Mouse (Mus musculus): ENCODE measurements around the gene Mylk4. TPM values are rescaled to one million over a fixed set of nuclear protein-coding genes. Genes with fewer than 3 reads are reported as not detected.

Gene Mylk4
- polyA plus RNA-seq, 1 experiment from 2014 or later = 2.3 TPM

GRCm38 (mm10) chr13:32783055-32783454, 699 bp downstream of the Mylk4 start:
- DNase-seq (ENCODE audit: low spot score) (no peak), ATAC-seq (ENCODE audit: insufficient read depth, low FRiP score, low TSS enrichment) (no peak)
- no peak overlapping the region for H3K4me2 ChIP-seq (ENCODE audit: low read depth)
- WGBS = 70% methylated on average over 5 of the region's 5 CpGs
- H3K9me3 ChIP-seq (ENCODE audit: control insufficient read depth, low read length) = no peaks in the 10 kb centered on the region
- H3K36me3 ChIP-seq (ENCODE audit: control insufficient read depth, insufficient read depth, low read length) = no peaks in the 10 kb centered on the region
- no peak overlapping the region for H3K27ac ChIP-seq (ENCODE audit: low read depth, low read length)
- H3K9ac ChIP-seq (ENCODE audit: low read length) = no peak overlapping the region
- no peak overlapping the region for H3K4me3 ChIP-seq (ENCODE audit: low read depth, low read length)
- no peaks in the 10 kb centered on the region for H3K27me3 ChIP-seq (ENCODE audit: control insufficient read depth, insufficient read depth, low read length)
- H3K4me1 ChIP-seq (ENCODE audit: control insufficient read depth, insufficient read depth, low read length) = no peaks in the 10 kb centered on the region

- H3K9ac ChIP-seq (ENCODE audit: low read length) = no peak overlapping the region
- no peaks in the 10 kb centered on the region for H3K4me1 ChIP-seq (ENCODE audit: control insufficient read depth, insufficient read depth, low read length)
- WGBS = 68% methylated on average over 3 of the region's 3 CpGs
- H3K4me2 ChIP-seq (ENCODE audit: low read depth) = no peak overlapping the region
- no peak overlapping the region for H3K4me3 ChIP-seq (ENCODE audit: low read depth, low read length)
- DNase-seq (ENCODE audit: low spot score) (no peak), ATAC-seq (ENCODE audit: insufficient read depth, low FRiP score, low TSS enrichment) (no peak)
- H3K9me3 ChIP-seq (ENCODE audit: control insufficient read depth, low read length) = no peaks in the 10 kb centered on the region
- no peaks in the 10 kb centered on the region for H3K36me3 ChIP-seq (ENCODE audit: control insufficient read depth, insufficient read depth, low read length)
- H3K27ac ChIP-seq (ENCODE audit: low read depth, low read length) = no peak overlapping the region
- no peaks in the 10 kb centered on the region for H3K27me3 ChIP-seq (ENCODE audit: control insufficient read depth, insufficient read depth, low read length)
Measured at GRCm38 (mm10) chr13:32778861-32779260, 4.9 kb downstream of the Mylk4 start.

- no peaks in the 10 kb centered on the region for H3K27me3 ChIP-seq (ENCODE audit: control insufficient read depth, insufficient read depth, low read length)
- H3K36me3 ChIP-seq (ENCODE audit: control insufficient read depth, insufficient read depth, low read length) = no peaks in the 10 kb centered on the region
- no peaks in the 10 kb centered on the region for H3K4me1 ChIP-seq (ENCODE audit: control insufficient read depth, insufficient read depth, low read length)
- no peak overlapping the region for H3K9ac ChIP-seq (ENCODE audit: low read length)
- ATAC-seq (ENCODE audit: insufficient read depth, low FRiP score, low TSS enrichment) (no peak), DNase-seq (ENCODE audit: low spot score) (no peak)
- WGBS = 88% methylated on average over 10 of the region's 10 CpGs
- no peak overlapping the region for H3K27ac ChIP-seq (ENCODE audit: low read depth, low read length)
- no peaks in the 10 kb centered on the region for H3K9me3 ChIP-seq (ENCODE audit: control insufficient read depth, low read length)
- no peak overlapping the region for H3K4me2 ChIP-seq (ENCODE audit: low read depth)
- H3K4me3 ChIP-seq (ENCODE audit: low read depth, low read length) = no peak overlapping the region
Measured at GRCm38 (mm10) chr13:32776350-32776749, 7.4 kb downstream of the Mylk4 start.

DNA sequence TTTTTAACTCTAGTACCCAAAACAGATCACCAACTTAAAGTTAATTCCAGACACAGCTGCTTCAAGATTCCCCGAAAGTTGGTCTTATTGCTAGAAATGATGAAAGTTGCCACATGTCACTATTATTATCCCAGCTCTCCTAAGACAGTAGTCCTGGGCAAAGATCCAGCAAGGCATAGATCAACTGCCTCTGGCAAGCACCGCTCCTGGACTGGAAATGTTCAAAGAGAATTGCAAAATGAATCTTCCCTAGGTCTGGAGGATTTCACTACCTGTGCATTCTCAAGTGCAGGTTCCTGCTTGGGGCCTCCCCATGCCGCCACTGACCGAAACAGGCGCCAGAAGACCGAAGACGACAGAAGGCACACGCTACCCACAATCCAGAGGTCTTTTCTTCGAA, 7.9 kb downstream of the Mylk4 start:
- Histone ChIP-seq H3K27me3 (ENCODE audit: control insufficient read depth, insufficient read depth, low read length) (no peaks in the 10 kb centered on the region), H3K4me3 (ENCODE audit: low read depth, low read length) (no peak overlapping the region), H3K36me3 (ENCODE audit: control insufficient read depth, insufficient read depth, low read length) (no peaks in the 10 kb centered on the region), H3K9ac (ENCODE audit: low read length) (no peak overlapping the region), H3K4me1 (ENCODE audit: control insufficient read depth, insufficient read depth, low read length) (no peaks in the 10 kb centered on the region), H3K27ac (ENCODE audit: low read depth, low read length) (no peak overlapping the region), H3K4me2 (ENCODE audit: low read depth) (no peak overlapping the region), H3K9me3 (ENCODE audit: control insufficient read depth, low read length) (no peaks in the 10 kb centered on the region)
- DNase-seq (ENCODE audit: low spot score) = no peak
- 95% methylated on average over 9 of the region's 9 CpGs for WGBS
- no peak for ATAC-seq (ENCODE audit: insufficient read depth, low FRiP score, low TSS enrichment)

GRCm38 (mm10) chr13:32769960-32770359, 13.8 kb downstream of the Mylk4 start:
- DNase-seq (ENCODE audit: low spot score) (peak; percentile 12), ATAC-seq (ENCODE audit: insufficient read depth, low FRiP score, low TSS enrichment) (no peak)
- Histone ChIP-seq H3K9me3 (ENCODE audit: control insufficient read depth, low read length) (no peaks in the 10 kb centered on the region), H3K27ac (ENCODE audit: low read depth, low read length) (no peak overlapping the region), H3K4me1 (ENCODE audit: control insufficient read depth, insufficient read depth, low read length) (no peaks in the 10 kb centered on the region), H3K36me3 (ENCODE audit: control insufficient read depth, insufficient read depth, low read length) (no peaks in the 10 kb centered on the region), H3K27me3 (ENCODE audit: control insufficient read depth, insufficient read depth, low read length) (no peaks in the 10 kb centered on the region), H3K4me3 (ENCODE audit: low read depth, low read length) (no peak overlapping the region), H3K9ac (ENCODE audit: low read length) (no peak overlapping the region), H3K4me2 (ENCODE audit: low read depth) (no peak overlapping the region)
- WGBS = 23% methylated on average over 3 of the region's 3 CpGs

GRCm38 (mm10) chr13:32768104-32768503, 15.7 kb downstream of the Mylk4 start:
- no peaks in the 10 kb centered on the region for H3K27me3 ChIP-seq (ENCODE audit: control insufficient read depth, insufficient read depth, low read length)
- H3K4me2 ChIP-seq (ENCODE audit: low read depth) = no peak overlapping the region
- no peak overlapping the region for H3K27ac ChIP-seq (ENCODE audit: low read depth, low read length)
- H3K36me3 ChIP-seq (ENCODE audit: control insufficient read depth, insufficient read depth, low read length) = no peaks in the 10 kb centered on the region
- no peak overlapping the region for H3K4me3 ChIP-seq (ENCODE audit: low read depth, low read length)
- ATAC-seq (ENCODE audit: insufficient read depth, low FRiP score, low TSS enrichment) (no peak), DNase-seq (ENCODE audit: low spot score) (peak; percentile 19)
- WGBS = 9% methylated on average over 4 of the region's 4 CpGs
- no peak overlapping the region for H3K9ac ChIP-seq (ENCODE audit: low read length)
- no peaks in the 10 kb centered on the region for H3K9me3 ChIP-seq (ENCODE audit: control insufficient read depth, low read length)
- H3K4me1 ChIP-seq (ENCODE audit: control insufficient read depth, insufficient read depth, low read length) = no peaks in the 10 kb centered on the region

DNA sequence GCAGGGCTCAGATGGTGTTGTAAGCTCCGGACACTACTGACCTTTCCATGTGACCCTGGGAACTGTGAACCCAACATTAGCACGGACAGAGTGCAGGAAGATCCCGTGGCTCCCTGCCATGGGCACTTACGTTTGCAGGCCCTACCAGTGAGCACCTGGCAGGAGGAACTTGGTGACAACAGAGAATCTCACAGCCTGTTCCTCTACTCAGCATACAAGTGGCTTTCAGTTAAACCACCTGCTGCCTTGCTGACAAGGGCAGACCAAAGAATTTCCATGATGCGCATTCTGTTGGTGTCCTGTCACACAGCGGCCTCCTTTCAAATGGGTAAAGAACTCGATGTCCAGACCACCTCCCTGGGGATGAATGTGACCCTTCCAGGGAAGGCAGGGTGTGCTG, 19.3 kb downstream of the Mylk4 start:
- no peaks in the 10 kb centered on the region for H3K36me3 ChIP-seq (ENCODE audit: control insufficient read depth, insufficient read depth, low read length)
- H3K4me3 ChIP-seq (ENCODE audit: low read depth, low read length) = no peak overlapping the region
- no peak overlapping the region for H3K27ac ChIP-seq (ENCODE audit: low read depth, low read length)
- no peak overlapping the region for H3K9ac ChIP-seq (ENCODE audit: low read length)
- no peaks in the 10 kb centered on the region for H3K9me3 ChIP-seq (ENCODE audit: control insufficient read depth, low read length)
- ATAC-seq (ENCODE audit: insufficient read depth, low FRiP score, low TSS enrichment) = no peak
- DNase-seq (ENCODE audit: low spot score) = no peak
- no peaks in the 10 kb centered on the region for H3K27me3 ChIP-seq (ENCODE audit: control insufficient read depth, insufficient read depth, low read length)
- 34% methylated on average over 7 of the region's 7 CpGs for WGBS
- H3K4me2 ChIP-seq (ENCODE audit: low read depth) = no peak overlapping the region
- H3K4me1 ChIP-seq (ENCODE audit: control insufficient read depth, insufficient read depth, low read length) = no peaks in the 10 kb centered on the region

DNA sequence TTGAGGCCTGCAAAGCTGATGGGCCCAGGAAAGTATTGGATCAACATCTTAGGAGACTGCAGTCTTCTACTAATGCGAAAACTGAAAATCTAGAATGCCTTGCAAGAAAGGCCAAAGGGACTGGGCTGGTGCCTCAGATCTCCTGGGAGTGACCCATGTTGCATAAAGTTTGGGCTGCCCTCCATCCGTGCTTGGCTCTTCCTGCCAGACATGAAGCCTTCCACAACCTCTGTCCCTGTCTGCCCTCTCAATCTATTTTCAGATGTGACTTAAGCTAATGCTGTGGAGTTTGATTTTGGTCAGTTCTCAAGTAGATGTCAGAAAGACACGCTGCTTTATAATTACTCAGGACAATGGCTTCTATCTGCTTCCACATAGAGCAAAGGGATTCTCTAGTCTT, 20.6 kb downstream of the Mylk4 start:
- Histone ChIP-seq H3K27ac (ENCODE audit: low read depth, low read length) (no peak overlapping the region), H3K36me3 (ENCODE audit: control insufficient read depth, insufficient read depth, low read length) (no peaks in the 10 kb centered on the region), H3K4me3 (ENCODE audit: low read depth, low read length) (no peak overlapping the region), H3K9me3 (ENCODE audit: control insufficient read depth, low read length) (no peaks in the 10 kb centered on the region), H3K9ac (ENCODE audit: low read length) (no peak overlapping the region), H3K4me2 (ENCODE audit: low read depth) (no peak overlapping the region), H3K27me3 (ENCODE audit: control insufficient read depth, insufficient read depth, low read length) (no peaks in the 10 kb centered on the region), H3K4me1 (ENCODE audit: control insufficient read depth, insufficient read depth, low read length) (no peaks in the 10 kb centered on the region)
- no peak for ATAC-seq (ENCODE audit: insufficient read depth, low FRiP score, low TSS enrichment)
- DNase-seq (ENCODE audit: low spot score) = no peak
- WGBS = 89% methylated on average over 3 of the region's 3 CpGs

DNA sequence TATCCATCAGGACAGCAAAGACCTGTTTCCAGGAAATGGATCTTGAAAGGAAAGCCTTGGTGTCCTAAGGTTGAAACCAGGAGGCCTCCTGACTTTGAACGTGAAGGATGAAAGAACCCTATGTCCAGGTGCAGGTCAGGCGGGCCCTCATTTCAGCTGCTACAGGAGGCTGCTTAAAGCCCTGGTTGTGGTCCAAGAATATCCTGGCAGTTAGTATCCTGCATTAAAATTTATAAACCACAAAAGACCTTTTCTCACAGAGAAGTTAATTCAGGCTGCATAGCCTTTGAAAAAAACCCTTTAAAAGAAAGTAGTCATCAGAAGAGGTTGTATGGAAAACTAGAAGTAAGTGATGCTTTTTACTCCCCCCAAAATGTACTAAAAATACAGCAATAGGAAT, 23.0 kb downstream of the Mylk4 start:
- H3K27me3 ChIP-seq (ENCODE audit: control insufficient read depth, insufficient read depth, low read length) = no peaks in the 10 kb centered on the region
- H3K4me2 ChIP-seq (ENCODE audit: low read depth) = no peak overlapping the region
- no peaks in the 10 kb centered on the region for H3K4me1 ChIP-seq (ENCODE audit: control insufficient read depth, insufficient read depth, low read length)
- ATAC-seq (ENCODE audit: insufficient read depth, low FRiP score, low TSS enrichment) (no peak), DNase-seq (ENCODE audit: low spot score) (no peak)
- no peaks in the 10 kb centered on the region for H3K36me3 ChIP-seq (ENCODE audit: control insufficient read depth, insufficient read depth, low read length)
- H3K27ac ChIP-seq (ENCODE audit: low read depth, low read length) = no peak overlapping the region
- H3K9me3 ChIP-seq (ENCODE audit: control insufficient read depth, low read length) = no peaks in the 10 kb centered on the region
- 82% methylated on average over 2 of the region's 2 CpGs for WGBS
- H3K4me3 ChIP-seq (ENCODE audit: low read depth, low read length) = no peak overlapping the region
- no peak overlapping the region for H3K9ac ChIP-seq (ENCODE audit: low read length)

All from neural tube, embryonic 11.5 days (tissue).